Mouse (Mus musculus) limb, embryonic 15.5 days (tissue): ENCODE results near the gene Mgarp. TPM values are rescaled to one million over a fixed set of nuclear protein-coding genes. Genes with fewer than 3 reads are reported as not detected.
"Not testable (repeated sequence)": the region's sequence is repeated elsewhere in the genome, so short reads cannot be mapped to it uniquely, and the experiment has no call there.

Experiments
- ATAC-seq: fragments of 200-750 bp; cut with Nextera tagmentation; 2 replicates; pipeline ENCODE4 v1.8.0; 2017; ENCODE audit warnings: low read depth, moderate TSS enrichment; ENCODE audit not compliant: insufficient number of reproducible peaks, low FRiP score, low TSS enrichment
- H3K27ac ChIP-seq: fragments of 300-500 bp; sonication (generic); 2 replicates; pipeline ENCODE4 v1.5.1; 2015; ENCODE audit warnings: moderate library complexity, mild to moderate bottlenecking, inconsistent platforms
- H3K27me3 ChIP-seq: fragments of 300-500 bp; sonication (generic); 2 replicates; pipeline ENCODE4 v1.6.1; 2015; ENCODE audit warnings: inconsistent platforms
- H3K36me3 ChIP-seq: fragments of 300-500 bp; sonication (generic); 2 replicates; pipeline ENCODE4 v1.6.1; 2015; ENCODE audit warnings: inconsistent platforms
- H3K4me1 ChIP-seq: fragments of 300-500 bp; sonication (generic); 2 replicates; pipeline ENCODE4 v1.6.1; 2015; ENCODE audit warnings: inconsistent platforms
- H3K4me2 ChIP-seq: fragments of 300-500 bp; sonication (generic); 2 replicates; pipeline ENCODE4 v1.6.1; 2015; ENCODE audit warnings: mild to moderate bottlenecking, inconsistent platforms
- H3K4me3 ChIP-seq: fragments of 300-500 bp; sonication (generic); 2 replicates; pipeline ENCODE4 v1.5.1; 2015; ENCODE audit warnings: mild to moderate bottlenecking, inconsistent platforms
- H3K9ac ChIP-seq: fragments of 300-500 bp; sonication (generic); 2 replicates; pipeline ENCODE4 v1.6.1; 2015; ENCODE audit warnings: inconsistent platforms
- H3K9me3 ChIP-seq: fragments of 300-500 bp; sonication (generic); 2 replicates; pipeline ENCODE4 v1.6.1; 2016; ENCODE audit warnings: inconsistent platforms
- WGBS: fragments of 180-500 bp; shearing (Covaris S2); methylation state at CpG from one replicate; pipeline ENCODE4 v1.1.7; 2015; 5-methylcytosine and 5-hydroxymethylcytosine counted together
- polyA plus RNA-seq: library from polyadenylated mRNA; unstranded; fragments of >200 nt; fragmentation: Nextera tagmentation; extraction: Ambion mirVana; gene quantifications from 2 replicates; pipeline ENCODE4 v1.2.1, GENCODE M21; 2015

Gene Mgarp
- polyA plus RNA-seq, 1 experiment from 2014 or later = 6.7 TPM

DNA sequence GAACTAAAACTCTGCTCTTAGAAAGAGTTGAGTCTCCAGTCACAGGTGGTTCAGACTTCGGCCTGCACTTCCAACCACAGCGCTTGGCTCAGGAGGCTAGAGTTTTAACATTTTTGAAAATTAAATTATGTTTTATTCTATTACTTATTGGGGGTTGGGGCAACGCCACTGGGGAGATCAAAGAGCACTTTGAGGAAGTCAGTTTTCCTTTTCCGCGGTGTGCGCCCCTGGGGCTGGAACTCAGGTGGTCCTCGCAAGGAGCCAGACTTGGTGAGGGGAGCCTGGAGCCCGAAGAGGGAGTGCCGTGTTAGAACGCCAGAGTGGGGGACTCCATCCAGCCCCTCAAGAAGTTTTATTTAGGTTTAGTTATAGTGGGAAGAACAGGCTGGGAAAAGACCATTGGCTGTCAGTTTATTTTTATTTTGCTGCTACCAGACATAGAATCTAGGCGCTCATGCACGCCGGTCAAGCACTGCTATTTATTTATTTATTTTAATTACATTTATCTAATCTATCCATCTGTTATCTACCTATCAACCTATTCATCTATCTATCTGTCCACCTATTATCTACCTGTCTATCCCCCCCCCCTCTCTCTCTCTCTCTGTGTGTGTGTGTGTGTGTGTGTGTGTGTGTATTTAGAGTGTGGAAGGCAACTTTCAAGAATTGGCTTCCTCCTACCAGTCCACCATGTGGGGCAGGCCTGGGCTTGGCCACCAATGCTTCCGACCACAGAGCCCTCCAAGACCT, 36.8 kb downstream of the Mgarp start:
- WGBS = 31% methylated on average over 14 of the region's 14 CpGs

DNA sequence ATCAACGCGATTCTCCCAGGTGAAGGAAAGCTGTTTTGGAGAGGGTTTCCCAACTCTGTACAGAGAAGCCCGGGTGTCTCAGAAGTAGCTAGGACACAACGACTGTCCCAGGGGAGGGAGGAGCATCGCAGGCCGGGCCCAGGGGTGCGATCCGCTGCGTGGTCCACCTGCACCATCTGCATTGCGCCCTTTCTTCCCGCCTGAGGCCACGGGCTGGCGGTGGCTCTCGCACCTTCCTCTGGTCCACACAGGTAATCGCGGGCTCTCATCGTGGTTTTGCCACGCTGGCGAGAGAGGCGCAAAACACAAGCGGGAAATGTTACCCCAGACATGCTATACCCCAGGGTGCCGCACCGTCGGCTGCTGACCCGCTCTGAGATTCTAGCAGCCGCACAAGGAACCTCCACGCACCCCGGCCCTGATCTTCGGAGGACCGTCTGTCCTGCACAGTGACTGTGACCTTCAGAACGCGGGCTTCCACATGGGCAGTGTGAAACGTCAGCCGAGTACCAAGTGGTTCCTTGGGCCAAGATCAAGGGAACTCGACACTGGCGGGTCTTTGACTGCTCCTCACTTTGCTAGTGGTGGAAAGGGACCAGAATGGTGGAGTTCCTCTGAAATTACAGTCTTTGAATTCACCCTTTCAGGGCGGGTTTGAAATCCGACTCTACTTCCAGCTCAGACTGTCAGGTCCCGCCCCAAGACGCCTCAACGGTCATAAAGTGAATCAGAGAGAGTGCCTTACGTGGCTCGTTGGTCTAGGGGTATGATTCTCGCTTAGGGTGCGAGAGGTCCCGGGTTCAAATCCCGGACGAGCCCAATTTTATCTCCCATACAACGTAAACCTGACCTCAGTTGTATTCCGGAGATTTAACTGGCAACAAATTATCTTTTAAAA, 37.6 kb downstream of the Mgarp start:
- Histone ChIP-seq H3K9me3 (no peaks in the 10 kb centered on the region), H3K4me1 (0 out of 2 replicates have a peak, but pooled peaks cover 10% of the 10 kb centered on the region), H3K27me3 (0 out of 2 replicates have a peak, but pooled peaks cover 7% of the 10 kb centered on the region), H3K9ac (peak overlapping the region; percentile 54), H3K4me2 (peak overlapping the region; percentile 86), H3K4me3 (peak overlapping the region; percentile 63), H3K36me3 (no peaks in the 10 kb centered on the region), H3K27ac (peak overlapping the region; percentile 80)
- under 1% methylated on average over 50 of the region's 50 CpGs for WGBS
- peak; percentile 82 for ATAC-seq

More for the DNA sequence above, 36.8 kb downstream of the Mgarp start:
- Histone ChIP-seq H3K27me3 (0 out of 2 replicates have a peak, but pooled peaks cover 9% of the 10 kb centered on the region), H3K9me3 (no peaks in the 10 kb centered on the region), H3K27ac (no peak overlapping the region), H3K4me3 (peak overlapping the region; percentile 63), H3K4me2 (peak overlapping the region; percentile 86), H3K9ac (no peak overlapping the region), H3K4me1 (0 out of 2 replicates have a peak, but pooled peaks cover 11% of the 10 kb centered on the region), H3K36me3 (no peaks in the 10 kb centered on the region)
- no peak for ATAC-seq

DNA sequence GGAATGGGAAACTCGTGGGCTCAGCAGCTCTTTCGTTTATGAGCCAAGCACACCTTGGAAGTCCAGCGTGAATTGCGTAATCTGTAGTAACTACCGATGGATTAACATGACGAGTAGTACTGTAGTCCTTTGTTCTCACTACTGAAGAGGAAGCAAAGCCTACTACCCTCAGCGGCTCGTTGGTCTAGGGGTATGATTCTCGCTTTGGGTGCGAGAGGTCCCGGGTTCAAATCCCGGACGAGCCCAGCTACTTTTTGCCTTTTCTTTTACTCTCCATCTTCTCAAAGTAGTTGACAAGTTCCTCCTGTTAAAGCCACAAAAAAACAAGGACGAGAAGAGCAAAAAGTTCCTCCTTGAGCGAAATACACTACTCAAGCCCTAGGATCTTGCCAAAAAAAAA, 38.4 kb downstream of the Mgarp start:
- WGBS = 1% methylated on average over 15 of the region's 15 CpGs
- H3K9me3 ChIP-seq = no peaks in the 10 kb centered on the region
- H3K4me1 ChIP-seq = 0 out of 2 replicates have a peak, but pooled peaks cover 10% of the 10 kb centered on the region
- peak overlapping the region; percentile 63 for H3K4me3 ChIP-seq
- H3K27ac ChIP-seq = no peak overlapping the region
- no peak overlapping the region for H3K9ac ChIP-seq
- ATAC-seq = 0 out of 2 replicates have a peak, but pooled peaks have one; percentile 17
- peak overlapping the region; percentile 86 for H3K4me2 ChIP-seq
- H3K27me3 ChIP-seq = 0 out of 2 replicates have a peak, but pooled peaks cover 4% of the 10 kb centered on the region
- H3K36me3 ChIP-seq = no peaks in the 10 kb centered on the region

DNA sequence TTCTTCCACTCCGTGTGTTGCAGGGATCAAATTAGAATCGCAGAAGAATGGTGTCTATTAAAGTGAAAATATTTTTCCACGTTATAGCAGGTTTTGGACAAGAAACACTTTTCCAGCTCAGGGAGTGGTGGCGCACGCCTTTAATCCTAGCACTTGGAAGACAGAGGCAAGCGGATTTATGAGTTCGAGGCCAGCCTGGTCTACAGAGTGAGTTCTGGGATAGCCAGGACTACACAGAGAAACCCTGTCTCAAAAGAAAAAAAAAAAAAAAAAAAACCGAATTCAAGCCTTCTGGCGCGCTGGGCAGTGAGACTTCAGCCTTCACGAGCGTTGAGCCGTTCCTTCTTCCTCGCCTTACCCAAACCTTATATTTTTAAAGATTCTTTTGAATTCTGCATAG, 38.9 kb downstream of the Mgarp start:
- Histone ChIP-seq H3K27ac (no peak overlapping the region), H3K4me3 (peak overlapping the region; percentile 63), H3K9ac (no peak overlapping the region), H3K4me1 (0 out of 2 replicates have a peak, but pooled peaks cover 10% of the 10 kb centered on the region), H3K4me2 (peak overlapping the region; percentile 86), H3K36me3 (no peaks in the 10 kb centered on the region), H3K9me3 (no peaks in the 10 kb centered on the region), H3K27me3 (0 out of 2 replicates have a peak, but pooled peaks cover 4% of the 10 kb centered on the region)
- 12% methylated on average over 14 of the region's 14 CpGs for WGBS
- ATAC-seq = no peak

DNA sequence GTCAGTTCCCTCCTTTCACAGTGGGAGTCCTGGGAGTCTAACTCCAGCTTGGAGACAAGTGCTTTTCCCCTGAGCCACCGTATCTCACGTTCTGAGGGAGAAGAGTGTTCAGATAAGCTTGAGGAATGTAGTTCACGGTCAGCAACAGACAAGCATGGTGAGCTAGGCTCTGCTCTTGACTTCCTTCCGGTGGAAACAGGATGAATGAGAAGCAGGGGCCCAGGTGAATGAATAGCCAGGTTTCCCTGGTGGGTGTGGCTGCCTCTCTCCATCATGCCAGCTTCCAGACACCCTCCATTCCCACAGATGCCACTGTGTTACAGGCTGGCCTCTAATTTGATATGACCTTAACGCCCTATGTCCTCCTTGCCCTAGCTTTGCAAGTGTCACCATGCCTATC, 39.5 kb downstream of the Mgarp start:
- H3K9me3 ChIP-seq = no peaks in the 10 kb centered on the region
- H3K9ac ChIP-seq = no peak overlapping the region
- 0 out of 2 replicates have a peak, but pooled peaks cover 4% of the 10 kb centered on the region for H3K27me3 ChIP-seq
- H3K27ac ChIP-seq = no peak overlapping the region
- 37% methylated on average over 5 of the region's 5 CpGs for WGBS
- H3K4me1 ChIP-seq = 0 out of 2 replicates have a peak, but pooled peaks cover 10% of the 10 kb centered on the region
- no peak overlapping the region for H3K4me2 ChIP-seq
- ATAC-seq = no peak
- H3K36me3 ChIP-seq = no peaks in the 10 kb centered on the region
- H3K4me3 ChIP-seq = no peak overlapping the region

DNA sequence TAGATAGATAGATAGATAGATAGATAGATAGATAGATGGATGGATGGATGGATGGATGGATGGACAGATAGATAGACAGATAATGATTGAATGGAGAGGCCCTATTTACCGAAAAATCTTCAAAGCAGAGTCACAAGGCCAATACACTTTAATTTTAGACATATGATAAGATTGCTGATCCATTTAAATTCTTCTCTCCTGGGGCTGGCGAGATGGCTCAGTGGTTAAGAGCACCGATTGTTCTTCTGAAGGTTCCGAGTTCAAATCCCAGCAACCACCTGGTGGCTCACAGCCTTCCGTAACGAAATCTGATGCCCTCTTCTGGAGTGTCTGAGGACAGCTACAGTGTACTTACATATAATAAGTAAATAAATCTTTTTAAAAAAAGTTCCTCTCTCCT, 41.6 kb downstream of the Mgarp start:
- not testable (repeated sequence) for H3K4me1 ChIP-seq, H3K9me3 ChIP-seq, H3K36me3 ChIP-seq, H3K27me3 ChIP-seq, H3K27ac ChIP-seq, ATAC-seq, H3K4me2 ChIP-seq, H3K9ac ChIP-seq, H3K4me3 ChIP-seq
- 87% methylated on average over 6 of the region's 6 CpGs for WGBS

DNA sequence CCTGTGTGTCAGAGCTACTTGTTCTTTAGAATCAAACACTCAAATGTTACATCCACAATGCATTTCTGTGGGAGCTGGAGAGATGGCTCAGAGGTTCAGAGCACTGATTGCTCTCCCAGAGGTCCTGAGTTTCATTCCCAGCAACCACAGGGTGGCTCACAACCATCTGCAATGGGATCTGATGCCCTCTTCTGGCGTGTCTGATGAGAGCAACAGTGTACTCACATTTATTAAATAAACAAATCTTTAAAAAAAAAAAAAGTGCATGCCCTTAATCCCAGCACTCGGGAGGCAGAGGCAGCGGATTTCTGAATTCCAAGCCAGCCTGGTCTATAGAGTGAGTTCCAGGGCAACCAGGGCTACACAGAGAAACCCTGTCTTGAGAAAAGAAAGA, 42.5 kb downstream of the Mgarp start:
- Histone ChIP-seq H3K4me1 (0 out of 2 replicates have a peak, but pooled peaks cover 4% of the 10 kb centered on the region), H3K27ac (no peak overlapping the region), H3K9ac (no peak overlapping the region), H3K4me3 (no peak overlapping the region), H3K9me3 (no peaks in the 10 kb centered on the region), H3K4me2 (no peak overlapping the region), H3K27me3 (no peaks in the 10 kb centered on the region), H3K36me3 (no peaks in the 10 kb centered on the region)
- WGBS = 75% methylated on average over 3 of the region's 3 CpGs
- no peak for ATAC-seq

DNA sequence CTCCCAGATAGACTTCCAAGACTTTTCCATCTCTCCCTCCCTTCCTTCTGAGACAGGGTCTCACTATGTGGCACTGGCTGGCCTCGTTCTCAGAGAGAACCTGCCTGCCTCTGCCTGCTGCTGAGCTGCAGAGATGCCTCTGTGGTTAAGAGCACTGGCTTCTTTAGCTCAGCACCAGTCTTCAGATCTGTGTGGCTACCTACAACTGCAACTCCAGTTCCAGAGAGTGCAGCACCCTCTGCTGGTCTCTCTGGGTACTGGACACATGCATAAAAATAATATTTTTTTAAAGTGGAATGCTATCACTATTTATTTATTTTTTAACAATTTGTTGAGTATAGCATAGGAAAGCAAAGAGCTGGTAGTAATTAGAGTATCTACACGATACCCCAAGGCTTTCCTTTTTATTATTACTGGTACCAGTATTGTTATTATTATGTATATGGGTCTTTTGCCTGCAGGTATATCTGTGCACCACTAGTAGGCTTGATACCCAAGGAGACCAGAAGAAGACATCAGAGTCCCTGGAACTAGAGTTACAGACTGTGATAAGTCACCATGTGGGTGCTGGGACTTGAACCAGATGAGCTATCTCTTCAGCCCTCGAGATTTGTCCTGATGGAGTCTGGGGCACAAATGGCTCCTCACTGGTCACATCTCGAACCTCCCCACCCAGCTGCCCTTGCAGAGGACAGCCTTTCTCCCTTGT, 43.1 kb downstream of the Mgarp start:
- Histone ChIP-seq H3K9ac (no peak overlapping the region), H3K9me3 (no peaks in the 10 kb centered on the region), H3K4me3 (no peak overlapping the region), H3K4me2 (no peak overlapping the region), H3K36me3 (no peaks in the 10 kb centered on the region), H3K27me3 (no peaks in the 10 kb centered on the region), H3K4me1 (no peaks in the 10 kb centered on the region), H3K27ac (no peak overlapping the region)
- 80% methylated on average over 4 of the region's 4 CpGs for WGBS
- ATAC-seq = no peak

DNA sequence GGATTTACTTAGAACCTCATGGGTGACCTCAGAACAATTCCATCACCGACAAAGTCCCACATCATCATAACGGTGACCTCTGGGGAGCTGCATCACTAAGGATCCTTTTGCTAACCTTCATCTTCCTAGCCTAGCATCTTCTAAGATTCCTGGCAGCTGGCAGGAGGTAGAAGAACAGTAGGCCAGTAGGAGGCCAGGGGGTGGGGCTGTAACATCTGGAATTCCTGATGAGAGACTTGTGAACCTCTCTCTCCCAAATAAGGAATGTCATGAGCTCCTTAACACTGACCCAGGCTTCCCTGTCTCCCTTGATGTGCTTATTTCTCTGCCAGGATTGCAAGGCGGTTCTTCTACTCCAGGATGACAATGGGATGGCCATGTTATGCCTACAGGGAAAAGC, 45.7 kb downstream of the Mgarp start:
- no peak overlapping the region for H3K4me3 ChIP-seq
- no peaks in the 10 kb centered on the region for H3K4me1 ChIP-seq
- no peaks in the 10 kb centered on the region for H3K9me3 ChIP-seq
- ATAC-seq = no peak
- H3K9ac ChIP-seq = no peak overlapping the region
- no peaks in the 10 kb centered on the region for H3K27me3 ChIP-seq
- H3K4me2 ChIP-seq = no peak overlapping the region
- H3K27ac ChIP-seq = no peak overlapping the region
- 27% methylated on average over 3 of the region's 3 CpGs for WGBS
- H3K36me3 ChIP-seq = no peaks in the 10 kb centered on the region

DNA sequence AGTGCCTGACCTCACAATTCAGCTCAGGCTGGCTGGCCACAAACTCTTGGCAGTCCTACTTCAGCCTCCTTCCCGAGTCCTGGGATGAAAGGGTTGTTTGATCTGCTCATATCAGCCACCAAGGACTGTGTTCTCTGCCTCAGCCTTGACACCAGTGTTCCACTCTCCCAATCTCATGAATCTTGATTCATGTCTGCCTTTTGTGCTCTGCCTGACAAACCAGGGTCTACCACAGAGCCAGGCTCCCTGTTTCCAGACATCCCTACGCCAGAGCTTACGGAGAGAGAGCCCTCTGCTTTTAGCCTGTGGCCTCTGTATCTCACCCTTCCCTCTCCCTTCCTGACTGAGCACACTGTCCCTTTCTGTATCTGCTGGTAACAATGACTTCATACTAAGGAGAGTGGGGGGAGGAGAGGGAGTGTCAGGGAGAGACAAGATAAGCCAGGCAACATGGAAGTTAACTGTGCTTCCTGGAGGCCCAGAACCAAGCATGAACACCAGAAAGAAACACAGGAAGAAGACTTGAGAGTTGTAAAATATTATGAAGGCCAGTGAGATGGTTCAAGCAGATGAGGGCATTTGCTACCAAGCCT, 47.8 kb downstream of the Mgarp start:
- Histone ChIP-seq H3K4me1 (no peaks in the 10 kb centered on the region), H3K4me3 (no peak overlapping the region), H3K36me3 (no peaks in the 10 kb centered on the region), H3K27me3 (no peaks in the 10 kb centered on the region), H3K9ac (no peak overlapping the region), H3K4me2 (no peak overlapping the region), H3K9me3 (no peaks in the 10 kb centered on the region), H3K27ac (no peak overlapping the region)
- WGBS = 51% methylated on average over 3 of the region's 3 CpGs
- no peak for ATAC-seq

DNA sequence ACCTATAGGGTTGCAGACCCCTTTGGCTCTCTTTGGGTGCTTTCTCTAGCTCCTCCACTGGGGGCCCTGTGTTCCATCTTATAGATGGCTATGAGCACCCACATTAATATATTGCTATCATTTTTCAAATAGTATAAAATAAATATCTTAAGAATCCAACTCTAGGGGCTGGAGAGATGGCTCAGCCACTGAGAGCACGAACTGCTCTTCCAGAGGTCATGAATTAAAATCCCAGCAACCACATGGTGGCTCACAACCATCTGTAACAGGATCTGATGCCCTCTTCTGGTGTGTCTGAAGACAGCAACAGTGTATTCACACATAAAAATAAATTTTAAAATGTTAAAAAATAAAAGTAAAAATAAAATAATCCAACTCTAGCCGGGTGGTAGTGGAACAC, 51.5 kb downstream of the Mgarp start:
- WGBS = 90% methylated on average over 2 of the region's 2 CpGs
- not testable (repeated sequence) for ATAC-seq, H3K36me3 ChIP-seq, H3K4me3 ChIP-seq, H3K9ac ChIP-seq, H3K4me1 ChIP-seq, H3K27me3 ChIP-seq, H3K4me2 ChIP-seq, H3K27ac ChIP-seq, H3K9me3 ChIP-seq
